Mouse (Mus musculus): ENCODE data around the gene Lmbr1l. TPM values are rescaled to one million over a fixed set of nuclear protein-coding genes. Genes with fewer than 3 reads are reported as not detected.

Gene Lmbr1l
- polyA plus RNA-seq, 1 experiment, result 56.0 TPM

DNA sequence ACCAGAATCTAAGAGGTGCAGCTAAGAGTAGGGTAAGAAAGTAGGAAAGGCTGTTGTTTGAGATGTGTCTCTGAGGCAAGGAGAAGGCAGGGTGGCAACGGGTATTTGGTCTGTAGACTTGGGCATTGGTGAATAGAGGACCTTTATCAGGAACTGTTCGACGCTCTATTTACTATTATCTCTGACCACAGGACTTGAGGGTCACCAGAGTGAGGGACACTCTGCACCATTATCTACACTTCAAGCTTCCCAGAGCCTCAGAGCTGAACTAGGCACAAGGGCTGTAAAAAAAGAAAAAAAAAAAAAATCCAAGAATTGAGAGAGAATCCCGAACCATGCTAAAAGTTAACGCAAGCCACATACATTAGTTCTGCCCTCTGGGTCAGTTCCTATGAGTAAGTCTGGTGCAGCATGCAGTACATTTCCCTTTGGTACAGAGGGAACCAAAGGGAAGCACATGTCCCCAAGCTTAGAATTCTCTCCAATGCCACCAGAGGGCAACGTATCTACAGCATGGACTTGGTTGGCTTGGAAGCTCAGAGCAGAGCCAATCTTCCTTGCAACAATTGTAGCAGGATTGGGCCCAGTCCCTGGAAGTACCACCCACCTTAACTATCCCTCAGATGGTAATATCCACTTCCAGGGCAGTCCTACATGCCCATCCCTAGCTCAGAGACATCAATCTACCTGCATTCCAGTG, 26.0 kb downstream of the Lmbr1l start:
- Histone ChIP-seq H3K4me3 (replicated peaks; ENCODE audit: extremely low read depth, low read depth, low read length) (no peak overlapping the region), H3K4me1 (ENCODE audit: control insufficient read depth, insufficient read depth, low read length) (peaks cover 14% of the 10 kb centered on the region)
- 31% methylated on average over 6 of the region's 6 CpGs for WGBS
- peak; percentile 75 for TF ChIP-seq CTCF (IDR thresholded peaks at IDR 0.05; ENCODE audit: insufficient read depth, low read length)
- TF ChIP-seq POLR2A (IDR thresholded peaks at IDR 0.05; ENCODE audit: borderline replicate concordance, extremely low read depth, low read depth, low read length), result no peak
- DNase-seq, result no peak

DNA sequence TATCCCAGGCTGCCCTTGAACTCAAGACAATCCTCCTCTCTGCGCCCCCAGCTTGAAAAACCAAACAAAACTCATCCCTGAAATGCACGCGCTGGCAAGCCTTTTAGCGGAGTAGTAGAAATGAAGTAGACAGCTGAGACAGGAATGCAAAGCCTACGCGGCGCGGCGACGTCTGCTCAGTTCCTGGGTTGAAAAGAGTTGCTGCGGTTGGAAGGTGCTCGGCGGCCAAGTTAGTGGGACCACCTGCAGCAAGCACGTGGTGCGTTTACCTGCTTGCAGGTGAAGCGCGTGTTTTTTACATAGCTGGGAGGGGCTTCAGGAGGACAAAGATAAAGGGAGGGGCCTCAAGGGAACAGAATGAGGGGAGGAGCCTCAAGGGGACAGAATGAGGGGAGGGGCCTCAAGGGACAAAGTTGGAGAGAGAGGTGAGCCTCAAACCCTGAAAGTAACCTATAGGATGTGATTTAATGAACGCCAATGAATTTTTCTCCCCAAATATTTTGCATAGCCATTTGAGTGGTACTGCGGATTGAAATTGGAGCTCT, 26.8 kb downstream of the Lmbr1l start:
- TF ChIP-seq CTCF (IDR thresholded peaks at IDR 0.05; ENCODE audit: insufficient read depth, low read length), result no peak
- no peak for TF ChIP-seq POLR2A (IDR thresholded peaks at IDR 0.05; ENCODE audit: borderline replicate concordance, extremely low read depth, low read depth, low read length)
- whole genome bisulfite sequencing, result 26% methylated on average over 19 of the region's 19 CpGs
- DNase-seq, result no peak
- H3K4me1 ChIP-seq (ENCODE audit: control insufficient read depth, insufficient read depth, low read length), result peaks cover 13% of the 10 kb centered on the region
- no peak overlapping the region for H3K4me3 ChIP-seq (replicated peaks; ENCODE audit: extremely low read depth, low read depth, low read length)

DNA sequence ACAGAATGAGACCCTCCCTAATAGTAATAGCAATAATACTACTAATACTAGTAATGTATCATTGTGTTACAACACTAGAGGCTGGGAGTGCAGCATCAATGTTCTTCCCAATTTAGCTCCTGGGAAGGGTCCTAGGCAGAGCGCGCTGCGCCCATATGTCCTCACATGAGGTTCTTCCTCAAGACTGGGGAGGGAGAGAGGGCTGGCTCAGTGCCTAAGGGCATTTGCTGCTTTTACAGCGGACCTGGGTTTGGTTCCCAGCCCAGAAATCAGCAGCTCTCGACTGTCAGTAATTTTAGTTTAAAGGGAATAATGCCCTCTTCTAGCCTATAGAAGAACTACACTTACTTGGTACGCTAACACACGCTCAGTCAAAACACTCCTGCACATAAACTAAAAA, 30.5 kb downstream of the Lmbr1l start:
- H3K4me3 ChIP-seq (replicated peaks; ENCODE audit: extremely low read depth, low read depth, low read length), result no peak overlapping the region
- H3K4me1 ChIP-seq (ENCODE audit: control insufficient read depth, insufficient read depth, low read length), result no peaks in the 10 kb centered on the region
- no peak for DNase-seq
- TF ChIP-seq POLR2A (IDR thresholded peaks at IDR 0.05; ENCODE audit: borderline replicate concordance, extremely low read depth, low read depth, low read length) (no peak), CTCF (IDR thresholded peaks at IDR 0.05; ENCODE audit: insufficient read depth, low read length) (no peak)
- 76% methylated on average over 7 of the region's 7 CpGs for WGBS

DNA sequence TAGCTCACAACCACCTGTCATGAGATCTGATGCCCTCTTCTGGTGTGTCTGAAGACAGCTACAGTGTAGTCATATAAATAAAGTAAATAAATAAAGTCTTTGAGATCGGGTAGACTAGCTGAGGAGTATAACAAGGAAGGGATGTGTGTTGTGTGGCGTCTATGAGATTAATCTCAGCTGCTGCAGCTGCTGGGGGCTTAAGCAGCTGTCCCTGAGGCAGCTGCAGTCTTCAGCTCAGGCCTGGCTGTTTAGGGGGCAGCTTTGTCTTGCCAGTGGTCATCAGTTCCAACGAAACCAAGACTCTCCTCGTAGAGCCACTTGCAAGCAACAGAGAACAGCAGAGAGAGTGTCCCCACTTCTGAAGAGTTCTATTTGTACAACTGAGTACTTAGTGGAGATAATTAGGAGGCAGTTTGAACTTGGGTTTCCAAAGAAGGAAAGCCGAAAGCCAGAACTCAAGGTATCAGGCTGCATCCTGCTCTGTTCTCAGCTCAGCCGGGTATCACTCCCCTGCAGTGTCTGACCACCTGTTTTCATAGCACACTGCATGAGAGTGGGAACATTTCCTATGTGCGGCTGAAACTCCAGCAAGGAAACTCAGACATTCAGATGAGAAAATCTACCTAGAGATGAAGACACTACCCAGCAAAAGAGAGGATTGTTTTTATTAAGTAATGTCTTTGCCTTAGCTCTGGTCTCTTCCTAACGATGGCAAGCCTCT, 31.2 kb downstream of the Lmbr1l start:
- no peaks in the 10 kb centered on the region for H3K4me1 ChIP-seq (ENCODE audit: control insufficient read depth, insufficient read depth, low read length)
- no peak for TF ChIP-seq POLR2A (IDR thresholded peaks at IDR 0.05; ENCODE audit: borderline replicate concordance, extremely low read depth, low read depth, low read length)
- no peak for DNase-seq
- WGBS, result 54% methylated on average over 8 of the region's 8 CpGs
- H3K4me3 ChIP-seq (replicated peaks; ENCODE audit: extremely low read depth, low read depth, low read length), result no peak overlapping the region

DNA sequence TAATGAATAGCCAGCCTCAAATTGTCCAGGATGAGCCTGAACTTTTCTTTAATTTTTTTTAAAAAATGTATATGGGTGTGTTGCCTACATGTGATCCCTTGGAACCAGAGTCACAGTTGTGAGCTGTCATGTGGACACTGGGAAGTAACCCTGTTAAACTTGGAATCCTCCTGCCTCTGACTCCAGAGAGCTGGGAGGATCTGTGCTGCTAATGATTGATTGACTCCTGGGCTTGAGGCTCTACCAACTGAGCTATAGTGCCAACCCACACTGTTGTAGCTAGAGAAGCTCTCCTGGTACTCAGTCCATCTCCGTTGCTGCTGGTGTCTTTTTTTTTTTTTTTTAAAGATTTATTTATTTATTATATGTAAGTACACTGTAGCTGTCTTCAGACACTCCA, 33.9 kb downstream of the Lmbr1l start:
- H3K4me1 ChIP-seq (ENCODE audit: control insufficient read depth, insufficient read depth, low read length), result no peaks in the 10 kb centered on the region
- DNase-seq, result no peak
- 73% methylated on average over 1 of the region's 1 CpGs for WGBS
- TF ChIP-seq CTCF (IDR thresholded peaks at IDR 0.05; ENCODE audit: insufficient read depth, low read length) (no peak), POLR2A (IDR thresholded peaks at IDR 0.05; ENCODE audit: borderline replicate concordance, extremely low read depth, low read depth, low read length) (no peak)
- no peak overlapping the region for H3K4me3 ChIP-seq (replicated peaks; ENCODE audit: extremely low read depth, low read depth, low read length)

DNA sequence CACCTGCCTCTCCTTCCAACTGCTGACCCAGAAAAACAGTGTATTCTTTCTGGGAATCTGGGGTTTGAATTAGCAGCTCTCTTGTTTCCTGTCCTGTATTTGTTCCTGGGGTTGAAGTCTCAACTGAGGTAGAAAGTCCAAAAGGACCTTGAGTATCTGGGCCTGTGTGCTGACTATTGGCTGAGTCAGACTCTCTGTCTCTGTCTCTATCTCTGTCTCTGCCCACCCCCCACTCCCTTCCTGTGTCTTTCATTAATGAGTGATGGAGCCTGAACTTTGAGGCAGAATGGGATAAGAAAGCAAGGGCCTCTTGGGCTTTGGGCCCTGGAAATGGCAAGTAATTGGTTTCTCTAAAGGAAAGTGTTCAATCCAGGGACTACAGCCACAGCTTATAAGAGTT, 34.4 kb downstream of the Lmbr1l start:
- TF ChIP-seq CTCF (IDR thresholded peaks at IDR 0.05; ENCODE audit: insufficient read depth, low read length) (no peak), POLR2A (IDR thresholded peaks at IDR 0.05; ENCODE audit: borderline replicate concordance, extremely low read depth, low read depth, low read length) (no peak)
- no peak overlapping the region for H3K4me3 ChIP-seq (replicated peaks; ENCODE audit: extremely low read depth, low read depth, low read length)
- no peaks in the 10 kb centered on the region for H3K4me1 ChIP-seq (ENCODE audit: control insufficient read depth, insufficient read depth, low read length)
- DNase-seq, result no peak

DNA sequence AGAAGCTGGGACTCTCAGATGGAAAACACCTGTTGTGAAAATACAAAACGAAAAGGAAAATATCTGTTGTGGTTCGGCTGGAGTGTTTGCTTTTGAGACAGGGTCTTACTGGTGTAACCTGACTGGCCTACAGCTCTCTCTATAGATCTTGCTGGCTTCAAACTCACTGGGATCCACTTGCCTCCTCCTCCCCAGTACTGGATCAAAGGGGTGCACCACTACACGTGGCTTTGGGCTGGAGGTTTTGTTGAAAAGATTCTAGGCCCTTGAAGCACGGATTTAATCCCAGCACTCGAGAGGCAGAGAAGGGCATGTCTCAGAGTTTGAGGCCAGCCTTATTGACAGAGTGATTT, 36.4 kb downstream of the Lmbr1l start:
- no peaks in the 10 kb centered on the region for H3K4me1 ChIP-seq (ENCODE audit: control insufficient read depth, insufficient read depth, low read length)
- 12% methylated on average over 5 of the region's 5 CpGs for WGBS
- TF ChIP-seq POLR2A (IDR thresholded peaks at IDR 0.05; ENCODE audit: borderline replicate concordance, extremely low read depth, low read depth, low read length) (no peak), CTCF (IDR thresholded peaks at IDR 0.05; ENCODE audit: insufficient read depth, low read length) (no peak)
- DNase-seq, result no peak
- no peak overlapping the region for H3K4me3 ChIP-seq (replicated peaks; ENCODE audit: extremely low read depth, low read depth, low read length)

DNA sequence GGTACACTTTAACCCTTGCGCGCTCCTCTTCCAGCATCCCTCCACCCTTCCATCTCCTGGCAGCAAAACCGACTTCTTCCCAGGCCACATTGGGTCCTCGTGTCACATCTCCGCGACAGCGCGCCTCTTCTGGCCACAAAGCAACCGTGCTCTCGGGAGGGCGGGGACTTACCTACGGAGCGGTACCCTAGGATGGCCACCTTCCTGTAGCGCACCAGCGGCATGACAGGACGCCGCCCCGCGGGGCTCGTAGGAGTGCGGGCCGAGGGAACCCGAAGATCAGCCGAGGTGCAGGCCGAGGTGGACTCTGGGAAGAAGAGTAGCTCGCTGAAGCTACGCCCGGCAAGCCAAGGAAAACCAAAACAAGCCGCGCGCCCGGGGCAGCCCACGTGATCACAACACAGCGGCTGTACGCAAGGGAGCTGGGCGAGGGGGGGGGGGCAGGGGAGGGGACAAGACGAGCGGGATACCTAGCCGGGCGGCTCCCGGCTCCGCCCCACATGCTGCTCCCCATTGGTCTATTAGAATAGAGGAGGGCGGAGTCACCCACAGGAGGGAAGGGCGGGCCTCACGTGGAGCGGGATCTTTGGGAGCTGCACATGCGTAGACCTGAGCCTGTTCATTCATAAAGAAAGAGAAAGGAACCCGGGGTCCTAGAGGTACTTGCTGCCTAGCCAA, 36.9 kb downstream of the Lmbr1l start:
- TF ChIP-seq CTCF (IDR thresholded peaks at IDR 0.05; ENCODE audit: insufficient read depth, low read length), result 0 out of 2 replicates have a peak, but pooled peaks have one; percentile 0
- TF ChIP-seq POLR2A (IDR thresholded peaks at IDR 0.05; ENCODE audit: borderline replicate concordance, extremely low read depth, low read depth, low read length), result peak; percentile 64; the same call in 1 of the 2 replicates
- H3K4me3 ChIP-seq (replicated peaks; ENCODE audit: extremely low read depth, low read depth, low read length), result peak overlapping the region; percentile 78
- no peaks in the 10 kb centered on the region for H3K4me1 ChIP-seq (ENCODE audit: control insufficient read depth, insufficient read depth, low read length)
- WGBS, result under 1% methylated on average over 47 of the region's 48 CpGs
- peak; percentile 84 for DNase-seq

DNA sequence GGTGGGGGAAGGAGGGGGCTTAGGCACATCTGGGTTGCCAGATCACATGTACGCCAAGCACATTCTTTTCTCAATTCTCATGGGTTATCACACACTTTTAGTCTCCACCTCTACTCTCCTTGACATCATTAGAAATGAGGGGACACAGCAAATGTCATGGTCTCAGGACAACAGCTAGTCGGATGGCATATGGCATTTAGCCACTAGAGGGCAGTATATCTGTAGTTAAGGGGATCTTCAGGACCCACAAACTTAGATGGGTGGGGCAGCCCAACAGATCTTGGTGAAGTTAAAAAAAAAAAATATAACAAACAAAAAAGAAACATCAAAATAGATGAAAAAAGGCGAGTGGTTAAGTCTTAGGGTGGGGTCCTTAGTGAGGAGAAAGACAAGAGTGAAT, 40.7 kb downstream of the Lmbr1l start:
- H3K4me1 ChIP-seq (ENCODE audit: control insufficient read depth, insufficient read depth, low read length), result no peaks in the 10 kb centered on the region
- no peak for TF ChIP-seq CTCF (IDR thresholded peaks at IDR 0.05; ENCODE audit: insufficient read depth, low read length)
- TF ChIP-seq POLR2A (IDR thresholded peaks at IDR 0.05; ENCODE audit: borderline replicate concordance, extremely low read depth, low read depth, low read length), result no peak
- no peak overlapping the region for H3K4me3 ChIP-seq (replicated peaks; ENCODE audit: extremely low read depth, low read depth, low read length)
- 14% methylated on average over 3 of the region's 3 CpGs for WGBS
- peak; percentile 34 for DNase-seq

All from lung, adult 2 months (tissue).